In the genomic region with DNA sequence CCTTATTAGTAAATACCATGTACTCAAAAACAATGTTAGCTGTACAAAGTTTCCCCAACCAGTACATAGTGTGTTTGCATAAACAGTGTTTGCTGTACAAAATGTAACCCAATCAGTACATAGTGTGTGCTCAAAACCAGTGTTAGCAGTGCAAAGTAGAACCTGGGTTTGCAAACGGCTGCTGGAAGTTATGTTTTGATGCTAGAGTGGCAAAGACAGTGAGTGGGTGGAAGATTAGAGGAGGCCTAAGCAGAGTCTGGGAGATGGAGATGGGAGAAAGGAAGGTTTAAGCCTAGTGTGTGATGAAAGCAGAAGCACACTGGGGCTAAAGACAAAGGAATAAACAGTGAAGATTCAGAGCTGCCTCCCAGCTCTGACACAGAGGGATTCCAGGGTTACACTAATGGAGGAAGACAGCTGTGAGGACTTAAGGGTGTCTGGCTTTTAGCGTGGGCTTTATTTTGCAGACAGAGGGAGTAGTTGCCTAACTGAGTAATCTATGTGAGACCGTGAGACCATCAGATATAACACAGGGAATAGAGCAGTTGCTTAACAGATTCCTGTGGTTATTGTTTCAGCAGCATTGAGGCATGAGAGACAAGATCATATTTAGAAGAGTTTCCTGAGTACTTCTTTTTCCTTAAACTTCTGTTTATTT, we compare ENCODE assay signal across 13 mouse cellular contexts.
DNase-seq lines count a peak whose midpoint lies in the region; ATAC-seq lines count a peak whose summit lies in the region.
"Had no signal": no experiment of that assay in that cellular context is flagged by ENCODE, and none has a peak within 500 bp of the region (broad histone marks: within the 10 kb centered on the region; RNA-seq: fewer than 3 reads in every experiment).

No protein-coding gene starts in this region.

- ATAC-seq in hindbrain, embryonic 11.5 days (ENCODE audit: low FRiP score), result 0 out of 2 replicates have a peak, but pooled peaks have one; percentile 49
- no peak; the same call in 1 of the 2 replicates for ATAC-seq in hindbrain, embryonic 13.5 days (ENCODE audit: low FRiP score)
- peak; percentile 61; the same call in 1 of the 2 replicates for ATAC-seq in neural tube, embryonic 14.5 days (ENCODE audit: low read depth)
- peak; percentile 84 for ATAC-seq in midbrain, embryonic 12.5 days (ENCODE audit: low FRiP score, low read depth)

- no peaks in the 10 kb centered on the region for H3K36me3 ChIP-seq in hindbrain, embryonic 11.5 days (ENCODE audit: control insufficient read depth, insufficient read depth, low read length)
- H3K36me3 ChIP-seq in hindbrain, embryonic 13.5 days, result no peaks in the 10 kb centered on the region
- H3K36me3 ChIP-seq in neural tube, embryonic 14.5 days (ENCODE audit: control insufficient read depth, insufficient read depth, low read length), result no peaks in the 10 kb centered on the region
- no peaks in the 10 kb centered on the region for H3K36me3 ChIP-seq in midbrain, embryonic 12.5 days
- H3K36me3 ChIP-seq: liver, embryonic 15.5 days had no signal

- H3K4me3 ChIP-seq in hindbrain, embryonic 11.5 days (ENCODE audit: low read depth, low read length), result no peak overlapping the region
- no peak overlapping the region for H3K4me3 ChIP-seq in hindbrain, embryonic 13.5 days
- H3K4me3 ChIP-seq in neural tube, embryonic 14.5 days (ENCODE audit: low read depth, low read length), result no peak overlapping the region
- H3K4me3 ChIP-seq in midbrain, embryonic 12.5 days, result no peak overlapping the region
- H3K4me3 ChIP-seq: liver, embryonic 15.5 days had no signal

- H3K27ac ChIP-seq in hindbrain, embryonic 11.5 days (ENCODE audit: low read depth, low read length), result no peak overlapping the region
- H3K27ac ChIP-seq in hindbrain, embryonic 13.5 days, result no peak overlapping the region
- no peak overlapping the region for H3K27ac ChIP-seq in neural tube, embryonic 14.5 days (ENCODE audit: low read depth, low read length)
- H3K27ac ChIP-seq in midbrain, embryonic 12.5 days (replicated peaks), result no peak overlapping the region
- H3K27ac ChIP-seq: liver, embryonic 15.5 days had no signal

- no peak overlapping the region for H3K9ac ChIP-seq in hindbrain, embryonic 11.5 days (ENCODE audit: low read depth, low read length)
- no peak overlapping the region for H3K9ac ChIP-seq in hindbrain, embryonic 13.5 days
- H3K9ac ChIP-seq in neural tube, embryonic 14.5 days (replicated peaks; ENCODE audit: low read depth, low read length), result no peak overlapping the region
- no peak overlapping the region for H3K9ac ChIP-seq in midbrain, embryonic 12.5 days (replicated peaks)
- H3K9ac ChIP-seq: liver, embryonic 15.5 days had no signal

- no peaks in the 10 kb centered on the region for H3K9me3 ChIP-seq in hindbrain, embryonic 11.5 days (ENCODE audit: control insufficient read depth, low read length)
- H3K9me3 ChIP-seq in hindbrain, embryonic 13.5 days, result no peaks in the 10 kb centered on the region
- no peaks in the 10 kb centered on the region for H3K9me3 ChIP-seq in neural tube, embryonic 14.5 days (ENCODE audit: control insufficient read depth, low read length)
- no peaks in the 10 kb centered on the region for H3K9me3 ChIP-seq in midbrain, embryonic 12.5 days
- H3K9me3 ChIP-seq: liver, embryonic 15.5 days had no signal

- no peaks in the 10 kb centered on the region for H3K27me3 ChIP-seq in hindbrain, embryonic 11.5 days (ENCODE audit: control insufficient read depth, insufficient read depth, low read length)
- H3K27me3 ChIP-seq in hindbrain, embryonic 13.5 days, result no peaks in the 10 kb centered on the region
- H3K27me3 ChIP-seq in neural tube, embryonic 14.5 days (ENCODE audit: control insufficient read depth, insufficient read depth, low read length), result no peaks in the 10 kb centered on the region
- H3K27me3 ChIP-seq in midbrain, embryonic 12.5 days, result no peaks in the 10 kb centered on the region
- H3K27me3 ChIP-seq: liver, embryonic 15.5 days had no signal

- no peaks in the 10 kb centered on the region for H3K4me1 ChIP-seq in hindbrain, embryonic 11.5 days (replicated peaks; ENCODE audit: control insufficient read depth, insufficient read depth, low read length)
- H3K4me1 ChIP-seq in hindbrain, embryonic 13.5 days (replicated peaks), result no peaks in the 10 kb centered on the region
- H3K4me1 ChIP-seq in neural tube, embryonic 14.5 days (ENCODE audit: control insufficient read depth, insufficient read depth, low read length), result no peaks in the 10 kb centered on the region
- peaks cover 7% of the 10 kb centered on the region; the same call in 1 of the 2 replicates for H3K4me1 ChIP-seq in midbrain, embryonic 12.5 days
- H3K4me1 ChIP-seq: liver, embryonic 15.5 days had no signal

- WGBS in hindbrain, embryonic 11.5 days, result 50% methylated on average over 3 of the region's 3 CpGs
- WGBS in hindbrain, embryonic 13.5 days, result 54% methylated on average over 3 of the region's 3 CpGs
- WGBS in neural tube, embryonic 14.5 days, result 55% methylated on average over 3 of the region's 3 CpGs
- WGBS in midbrain, embryonic 12.5 days, result 18% methylated on average over 3 of the region's 3 CpGs

- H3K4me2 ChIP-seq in hindbrain, embryonic 11.5 days (replicated peaks; ENCODE audit: low read depth, low read length), result no peak overlapping the region
- H3K4me2 ChIP-seq in hindbrain, embryonic 13.5 days, result no peak overlapping the region
- no peak overlapping the region for H3K4me2 ChIP-seq in neural tube, embryonic 14.5 days (ENCODE audit: low read depth, low read length)
- no peak overlapping the region for H3K4me2 ChIP-seq in midbrain, embryonic 12.5 days (replicated peaks)
- H3K4me2 ChIP-seq: liver, embryonic 15.5 days had no signal

- no peak for DNase-seq in hindbrain, embryonic 11.5 days (ENCODE audit: low spot score)
- no peak for DNase-seq in neural tube, embryonic 10.5 days (ENCODE audit: extremely low spot score, low spot score)
- DNase-seq in spleen, adult 18-20 months, result no peak
- no peak for DNase-seq in natural killer cell, adult 2 months (ENCODE audit: low spot score in 2 of 2)
- no peak for DNase-seq in c-Kit-positive CD71-positive TER-119-positive erythroid progenitor cells, embryonic 14.5 days (ENCODE audit: low spot score)
- DNase-seq: cerebellum, postnatal 14 days; gastrocnemius, postnatal 25 days; kidney, adult 8-10 months; thymus, postnatal 36 days had no signal
